Mouse (Mus musculus): Measurements from ENCODE around the gene Tctex1d4. TPM values are rescaled to one million over a fixed set of nuclear protein-coding genes. Genes with fewer than 3 reads are reported as not detected.

The Tctex1d4 gene
- polyA plus RNA-seq, 2 experiments = not detected

GRCm38 (mm10) chr4:117095551-117096452 is 30.8 kb upstream of the Tctex1d4 start, which contains the start of gene Ptch2:
Ptch2 (plus strand) TSS chr4:117096075.
- no peak within 1 kb of the TSS for H3K9ac ChIP-seq (replicated peaks)
- no peaks in the 10 kb centered on the region for H3K36me3 ChIP-seq (replicated peaks; ENCODE audit: control insufficient read depth, insufficient read depth, low read depth)
- H3K4me2 ChIP-seq (ENCODE audit: low read depth) = peak within 1 kb of the TSS; percentile 60
- TF ChIP-seq CTCF (IDR thresholded peaks at IDR 0.05; ENCODE audit: low read depth) (no peak), EP300 (IDR thresholded peaks at IDR 0.05; ENCODE audit: low read depth) (no peak)
- H3K27ac ChIP-seq = no peak within 1 kb of the TSS
- WGBS (ENCODE audit: insufficient replicate concordance) = 2% methylated on average over 50 of the region's 50 CpGs
- H3K27me3 ChIP-seq (ENCODE audit: control insufficient read depth, insufficient read depth, low read length) = peaks cover 24% of the 10 kb centered on the region
- H3K4me3 ChIP-seq (ENCODE audit: insufficient read depth in 1 of 2, low read depth in 2 of 2, low read length in 2 of 2) = peak within 1 kb of the TSS; percentile 28 to 45
- no peaks in the 10 kb centered on the region for H3K9me3 ChIP-seq (ENCODE audit: control insufficient read depth, low read length)
- DNase-seq (ENCODE audit: low read depth in 3 of 3, low spot score in 3 of 3) (no peak), ATAC-seq (ENCODE audit: insufficient read depth) (0 out of 2 replicates have a peak, but pooled peaks have one; percentile 26)
- H3K4me1 ChIP-seq (replicated peaks; ENCODE audit: control insufficient read depth in 2 of 2, insufficient read depth in 2 of 2, low read length in 1 of 2) = peaks cover under 1 to 2% of the 10 kb centered on the region in 2 experiments; a peak in 2 of 4 replicates

- Histone ChIP-seq H3K9me3 (ENCODE audit: control insufficient read depth, low read length) (no peaks in the 10 kb centered on the region), H3K9ac (replicated peaks) (no peak overlapping the region), H3K4me3 (ENCODE audit: insufficient read depth in 1 of 2, low read depth in 2 of 2, low read length in 2 of 2) (no peak overlapping the region), H3K4me2 (ENCODE audit: low read depth) (no peak overlapping the region), H3K27ac (no peak overlapping the region), H3K4me1 (replicated peaks; ENCODE audit: control insufficient read depth in 2 of 2, insufficient read depth in 2 of 2, low read length in 1 of 2) (no peaks in the 10 kb centered on the region; a peak in 1 of 4 replicates), H3K36me3 (replicated peaks; ENCODE audit: control insufficient read depth, insufficient read depth, low read depth) (no peaks in the 10 kb centered on the region), H3K27me3 (ENCODE audit: control insufficient read depth, insufficient read depth, low read length) (peaks cover 24% of the 10 kb centered on the region)
- WGBS (ENCODE audit: insufficient replicate concordance) = 34% methylated on average over 5 of the region's 5 CpGs
- no peak for TF ChIP-seq CTCF (IDR thresholded peaks at IDR 0.05; ENCODE audit: low read depth)
- TF ChIP-seq EP300 (IDR thresholded peaks at IDR 0.05; ENCODE audit: low read depth) = no peak
- ATAC-seq (ENCODE audit: insufficient read depth) = no peak
- no peak for DNase-seq (ENCODE audit: low read depth in 3 of 3, low spot score in 3 of 3)
Observed at GRCm38 (mm10) chr4:117096666-117097065, 29.9 kb upstream of the Tctex1d4 start.

- Histone ChIP-seq H3K27ac (no peak overlapping the region), H3K9me3 (ENCODE audit: control insufficient read depth, low read length) (no peaks in the 10 kb centered on the region), H3K4me1 (replicated peaks; ENCODE audit: control insufficient read depth in 2 of 2, insufficient read depth in 2 of 2, low read length in 1 of 2) (no peaks in the 10 kb centered on the region; a peak in 1 of 4 replicates), H3K4me2 (ENCODE audit: low read depth) (no peak overlapping the region), H3K4me3 (ENCODE audit: insufficient read depth in 1 of 2, low read depth in 2 of 2, low read length in 2 of 2) (no peak overlapping the region), H3K27me3 (ENCODE audit: control insufficient read depth, insufficient read depth, low read length) (peaks cover 24% of the 10 kb centered on the region), H3K36me3 (replicated peaks; ENCODE audit: control insufficient read depth, insufficient read depth, low read depth) (no peaks in the 10 kb centered on the region), H3K9ac (replicated peaks) (no peak overlapping the region)
- no peak for ATAC-seq (ENCODE audit: insufficient read depth)
- 58% methylated on average over 8 of the region's 8 CpGs for WGBS (ENCODE audit: insufficient replicate concordance)
- DNase-seq (ENCODE audit: low read depth in 3 of 3, low spot score in 3 of 3) = no peak
- no peak for TF ChIP-seq EP300 (IDR thresholded peaks at IDR 0.05; ENCODE audit: low read depth)
- no peak for TF ChIP-seq CTCF (IDR thresholded peaks at IDR 0.05; ENCODE audit: low read depth)
Observed at GRCm38 (mm10) chr4:117097969-117098763, 28.4 kb upstream of the Tctex1d4 start.

GRCm38 (mm10) chr4:117098764-117099036 is 27.9 kb upstream of the Tctex1d4 start:
- Histone ChIP-seq H3K4me3 (ENCODE audit: insufficient read depth in 1 of 2, low read depth in 2 of 2, low read length in 2 of 2) (no peak overlapping the region), H3K27me3 (ENCODE audit: control insufficient read depth, insufficient read depth, low read length) (peaks cover 24% of the 10 kb centered on the region), H3K9me3 (ENCODE audit: control insufficient read depth, low read length) (no peaks in the 10 kb centered on the region), H3K36me3 (replicated peaks; ENCODE audit: control insufficient read depth, insufficient read depth, low read depth) (no peaks in the 10 kb centered on the region), H3K27ac (no peak overlapping the region), H3K4me1 (replicated peaks; ENCODE audit: control insufficient read depth in 2 of 2, insufficient read depth in 2 of 2, low read length in 1 of 2) (no peaks in the 10 kb centered on the region; a peak in 1 of 4 replicates), H3K4me2 (ENCODE audit: low read depth) (no peak overlapping the region), H3K9ac (replicated peaks) (no peak overlapping the region)
- TF ChIP-seq CTCF (IDR thresholded peaks at IDR 0.05; ENCODE audit: low read depth) = no peak
- TF ChIP-seq EP300 (IDR thresholded peaks at IDR 0.05; ENCODE audit: low read depth) = no peak
- DNase-seq (ENCODE audit: low read depth in 3 of 3, low spot score in 3 of 3) (no peak), ATAC-seq (ENCODE audit: insufficient read depth) (no peak)
- 52% methylated on average over 2 of the region's 2 CpGs for WGBS (ENCODE audit: insufficient replicate concordance)

- no peaks in the 10 kb centered on the region for H3K9me3 ChIP-seq (ENCODE audit: control insufficient read depth, low read length)
- H3K4me2 ChIP-seq (ENCODE audit: low read depth) = no peak overlapping the region
- no peak overlapping the region for H3K27ac ChIP-seq
- H3K4me3 ChIP-seq (ENCODE audit: insufficient read depth in 1 of 2, low read depth in 2 of 2, low read length in 2 of 2) = no peak overlapping the region
- H3K36me3 ChIP-seq (replicated peaks; ENCODE audit: control insufficient read depth, insufficient read depth, low read depth) = no peaks in the 10 kb centered on the region
- ATAC-seq (ENCODE audit: insufficient read depth) (no peak), DNase-seq (ENCODE audit: low read depth in 3 of 3, low spot score in 3 of 3) (no peak)
- no peak overlapping the region for H3K9ac ChIP-seq (replicated peaks)
- H3K4me1 ChIP-seq (replicated peaks; ENCODE audit: control insufficient read depth in 2 of 2, insufficient read depth in 2 of 2, low read length in 1 of 2) = no peaks in the 10 kb centered on the region; a peak in 1 of 4 replicates
- TF ChIP-seq EP300 (IDR thresholded peaks at IDR 0.05; ENCODE audit: low read depth) (no peak), CTCF (IDR thresholded peaks at IDR 0.05; ENCODE audit: low read depth) (no peak)
- peaks cover 20% of the 10 kb centered on the region for H3K27me3 ChIP-seq (ENCODE audit: control insufficient read depth, insufficient read depth, low read length)
- WGBS (ENCODE audit: insufficient replicate concordance) = 64% methylated on average over 4 of the region's 4 CpGs
Observed at GRCm38 (mm10) chr4:117100036-117100435, 26.6 kb upstream of the Tctex1d4 start.

Measured in liver, embryonic 14.5 days (tissue).